Mouse (Mus musculus): ENCODE measurements around the gene Slc15a5.

The Slc15a5 gene

DNA sequence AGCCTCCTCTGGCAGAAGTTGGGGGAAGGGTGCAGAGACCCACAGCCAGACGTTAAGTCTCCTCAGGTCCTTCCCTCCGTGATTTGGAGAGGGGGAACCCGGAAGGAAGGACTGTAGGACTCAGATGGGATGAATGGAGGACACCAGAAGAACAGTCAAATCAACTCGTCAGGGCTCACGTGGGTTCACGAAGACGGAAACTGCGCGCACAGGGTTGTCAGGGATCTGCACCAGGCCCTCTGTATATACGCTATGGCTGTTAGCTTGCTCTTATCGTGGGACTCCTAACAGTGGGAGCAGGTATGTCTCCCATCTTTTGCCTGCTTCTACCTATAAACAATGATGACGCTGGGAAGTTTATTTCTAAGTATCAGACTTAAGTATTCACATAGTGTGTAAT, 24.8 kb downstream of the Slc15a5 start:
- DNase-seq: no peak

DNA sequence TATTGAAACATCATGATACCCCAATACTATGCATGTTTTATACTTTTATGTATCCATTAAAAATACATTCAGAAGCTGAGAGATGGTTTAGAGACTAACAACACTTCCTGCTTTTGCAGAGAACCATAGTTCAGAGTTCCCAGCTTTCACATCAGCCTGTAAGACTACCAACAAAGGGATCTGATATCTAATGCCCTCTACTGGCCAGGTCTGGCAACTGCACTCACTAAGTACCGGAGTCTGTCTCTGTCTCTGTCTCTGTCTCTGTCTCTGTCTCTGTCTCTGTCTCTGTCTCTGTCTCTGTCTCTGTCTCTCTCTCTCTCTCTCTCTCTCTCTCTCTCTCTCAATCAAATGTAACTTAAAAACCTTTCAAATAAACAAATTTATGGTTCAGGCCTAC, 25.6 kb downstream of the Slc15a5 start:
- peak; percentile 5 for DNase-seq

DNA sequence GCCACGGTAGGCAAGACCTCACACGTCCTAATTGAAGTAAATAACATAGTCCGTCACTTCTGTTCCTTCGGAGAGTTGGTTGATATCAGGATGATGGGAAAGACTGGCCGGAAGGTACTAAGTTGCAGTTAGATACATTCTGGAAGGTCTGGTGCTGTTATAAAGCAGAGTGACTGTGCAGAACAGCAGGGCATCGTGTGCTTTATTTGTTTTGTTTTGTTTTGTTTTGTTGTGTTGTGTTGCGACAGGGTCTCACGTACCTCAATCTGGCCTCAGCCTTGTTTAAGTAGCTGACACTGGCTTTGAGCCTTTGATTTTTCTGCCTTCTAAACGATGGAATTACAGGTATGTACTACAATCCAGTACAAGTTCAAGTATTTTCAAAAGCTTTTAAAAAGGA, 26.0 kb downstream of the Slc15a5 start:
- no peak for DNase-seq

DNA sequence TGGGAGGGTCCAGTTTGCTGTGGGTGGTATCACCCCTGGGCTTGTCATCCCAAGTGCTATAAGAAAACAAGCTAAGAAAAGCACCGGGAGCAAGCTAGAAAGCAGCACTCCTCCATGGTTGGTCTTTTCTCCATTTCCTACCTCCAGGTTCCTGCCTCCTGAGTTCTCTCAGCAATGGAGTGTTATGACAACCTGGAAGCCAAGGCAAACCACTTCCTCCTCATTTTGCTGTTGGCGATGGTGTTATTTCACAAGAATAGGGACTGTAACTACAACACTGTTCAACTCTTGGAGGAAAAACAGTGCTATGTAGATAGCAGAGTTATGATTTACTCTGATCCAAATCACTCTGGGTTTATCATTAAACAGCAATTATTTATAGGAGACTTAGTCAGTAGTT, 34.4 kb downstream of the Slc15a5 start:
- DNase-seq: no peak

DNA sequence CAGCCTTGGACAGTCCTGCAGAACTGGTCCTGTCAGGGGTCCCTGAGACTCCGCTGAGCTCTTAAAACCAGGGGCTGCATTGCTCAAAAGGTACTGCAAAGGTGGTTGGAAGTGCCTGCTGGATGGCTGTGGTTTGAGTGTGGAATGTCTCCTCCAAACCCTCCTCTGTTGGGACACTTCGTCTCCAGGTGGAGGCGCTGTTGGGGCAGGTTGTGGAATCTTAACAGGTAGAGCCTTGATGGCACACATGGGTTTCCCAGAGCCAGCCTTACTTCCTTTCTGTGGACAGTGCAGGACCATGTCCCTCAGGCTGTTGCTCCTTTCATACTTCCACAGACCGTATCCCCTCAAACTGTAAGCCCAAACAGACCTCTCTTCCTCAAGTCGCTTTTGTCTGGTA, 36.8 kb downstream of the Slc15a5 start:
- no peak for DNase-seq

DNA sequence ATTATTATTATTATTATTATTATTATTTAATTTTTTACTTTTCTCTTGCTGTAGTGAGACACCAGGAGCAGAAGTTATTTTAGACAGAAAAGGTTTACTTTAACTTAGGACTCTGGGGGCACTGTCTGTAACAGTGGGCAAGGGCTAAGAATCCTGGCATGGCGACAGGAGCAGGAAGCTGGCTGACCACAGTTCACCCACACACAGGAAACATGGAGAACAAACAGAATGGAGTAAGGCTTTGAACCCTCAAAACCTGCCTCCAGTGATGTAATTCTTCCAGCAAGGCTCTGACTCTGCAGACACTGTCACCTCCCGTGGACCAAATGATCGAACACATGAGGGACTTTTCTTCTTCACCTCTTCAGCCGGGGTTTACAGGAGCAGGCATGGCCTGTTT, 37.9 kb downstream of the Slc15a5 start:
- DNase-seq: no peak

DNA sequence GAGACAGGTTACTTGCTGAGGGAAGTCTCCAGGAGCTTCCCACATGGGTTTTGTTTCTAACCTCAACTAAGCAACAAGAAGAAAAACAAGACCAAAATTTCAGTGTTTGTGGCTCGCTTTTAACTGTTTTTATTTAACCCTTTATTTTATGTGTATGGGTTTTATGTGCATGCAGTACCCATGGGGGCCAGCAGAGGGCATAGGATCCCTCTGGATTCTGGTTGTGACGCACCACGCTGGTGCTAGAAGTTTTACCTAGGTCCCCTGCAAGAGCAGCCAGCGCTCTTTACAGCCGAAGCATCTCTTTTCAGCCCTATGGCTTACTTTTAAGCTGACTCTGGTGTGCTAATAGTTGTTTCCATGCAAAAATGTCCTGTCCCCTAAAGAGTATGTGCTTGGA, 42.1 kb downstream of the Slc15a5 start:
- no peak for DNase-seq

DNA sequence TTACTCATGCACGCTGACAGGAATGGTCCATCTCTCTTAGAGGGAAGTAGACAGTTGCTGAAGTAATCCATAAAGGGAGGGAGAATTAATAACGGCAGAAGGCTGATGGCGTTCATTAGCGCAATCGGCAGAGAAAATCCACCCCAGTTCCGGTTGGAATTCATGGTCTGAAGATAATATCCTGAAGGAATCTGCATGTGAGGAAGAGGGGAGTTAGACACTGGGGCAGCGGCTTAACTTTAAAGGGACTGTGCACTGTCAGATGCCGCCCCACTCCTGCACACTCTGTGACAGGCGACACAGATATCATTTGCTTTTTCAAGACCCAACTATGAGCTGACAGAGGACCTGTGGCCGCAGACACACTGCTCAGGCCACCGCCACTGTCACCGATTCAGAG, 42.8 kb downstream of the Slc15a5 start:
- no peak for DNase-seq

DNA sequence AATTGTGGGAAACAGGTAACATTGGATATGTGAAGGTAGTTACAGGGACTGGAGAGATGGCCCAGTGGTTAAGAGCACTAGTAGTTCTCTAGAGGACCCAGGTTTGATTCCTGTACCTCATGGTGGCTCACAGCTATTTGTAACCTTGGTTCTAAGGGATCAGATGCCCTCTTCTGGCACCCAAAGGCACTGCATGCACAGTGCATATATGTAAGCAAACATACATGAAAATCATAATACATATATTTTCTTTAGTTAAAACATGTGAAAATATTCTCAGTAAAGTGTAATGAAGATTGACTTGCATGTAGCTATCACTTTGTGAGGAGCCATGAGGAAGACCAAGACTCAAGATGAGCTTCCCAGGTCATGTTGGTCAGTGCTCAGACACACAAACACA, 62.8 kb downstream of the Slc15a5 start:
- DNase-seq: no peak

DNA sequence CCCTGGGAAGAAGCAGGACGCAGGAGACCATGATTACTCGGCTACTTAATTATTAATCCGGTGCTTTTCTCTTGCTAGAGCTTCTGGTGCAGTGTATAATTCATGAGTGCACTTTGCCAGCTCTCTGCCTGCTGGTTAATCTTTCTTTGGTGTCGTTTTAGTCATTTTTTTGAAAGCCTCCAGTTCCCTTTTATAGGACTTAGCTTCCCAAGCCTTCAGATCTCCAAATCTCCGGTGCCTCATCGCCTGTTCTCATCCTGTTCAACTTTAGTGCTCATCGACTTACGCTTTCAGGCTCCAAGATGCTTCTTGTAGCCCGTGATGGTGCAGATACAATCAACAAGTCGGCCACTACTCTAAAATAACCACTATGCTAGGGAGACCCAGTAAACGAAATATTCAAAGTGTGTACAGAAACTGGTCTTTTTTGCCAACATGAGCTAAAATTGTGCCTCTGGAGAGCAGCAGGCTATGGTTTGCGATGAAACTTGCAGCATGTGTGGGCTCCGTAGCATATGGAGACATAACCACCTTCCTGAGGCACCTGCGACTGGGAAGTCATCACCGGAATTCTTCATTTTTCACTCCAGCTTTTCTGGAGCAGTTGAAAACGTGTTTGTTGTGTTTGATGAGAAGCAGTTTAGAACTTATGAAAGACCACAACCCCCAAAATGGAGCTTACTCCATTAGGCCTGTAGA, 64.6 kb downstream of the Slc15a5 start:
- no peak for DNase-seq

DNA sequence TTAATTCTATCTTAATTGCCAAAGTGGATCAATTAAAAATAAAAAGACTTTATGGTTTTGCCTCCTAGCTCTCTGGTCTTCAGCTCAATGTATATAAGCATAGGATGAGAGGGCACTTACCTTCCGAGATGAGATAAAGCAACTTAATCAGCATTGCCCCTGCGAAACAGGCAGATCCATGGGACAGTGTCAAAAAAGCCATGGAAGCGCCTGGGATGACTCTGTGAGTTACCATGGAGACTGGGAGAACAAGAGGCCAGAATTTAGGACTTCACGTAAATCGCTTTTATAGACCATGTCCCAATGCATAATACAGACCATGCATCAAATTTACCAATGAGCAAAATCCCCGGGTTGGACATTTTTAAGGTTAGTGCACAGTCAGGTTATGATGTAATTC, 67.8 kb downstream of the Slc15a5 start:
- DNase-seq: no peak

DNA sequence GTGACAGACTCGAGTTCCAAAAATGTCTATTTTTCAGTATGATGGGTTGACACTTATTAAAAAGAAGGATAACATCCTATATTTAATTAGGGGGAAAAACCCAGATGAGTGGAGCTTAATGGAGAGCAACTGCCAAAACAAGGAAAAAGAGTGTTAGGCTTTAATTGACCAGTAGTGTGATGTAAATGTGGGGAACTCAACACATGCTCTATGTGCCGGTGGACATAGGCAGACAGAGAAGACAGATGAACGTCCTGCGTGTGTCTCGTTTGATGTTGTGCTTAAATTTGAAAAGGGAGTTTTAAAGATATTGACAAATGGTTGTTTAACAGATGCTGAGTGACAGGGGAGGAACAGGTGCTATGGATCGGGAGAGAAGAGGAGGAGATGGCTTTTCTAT, 72.0 kb downstream of the Slc15a5 start:
- DNase-seq: no peak

DNA sequence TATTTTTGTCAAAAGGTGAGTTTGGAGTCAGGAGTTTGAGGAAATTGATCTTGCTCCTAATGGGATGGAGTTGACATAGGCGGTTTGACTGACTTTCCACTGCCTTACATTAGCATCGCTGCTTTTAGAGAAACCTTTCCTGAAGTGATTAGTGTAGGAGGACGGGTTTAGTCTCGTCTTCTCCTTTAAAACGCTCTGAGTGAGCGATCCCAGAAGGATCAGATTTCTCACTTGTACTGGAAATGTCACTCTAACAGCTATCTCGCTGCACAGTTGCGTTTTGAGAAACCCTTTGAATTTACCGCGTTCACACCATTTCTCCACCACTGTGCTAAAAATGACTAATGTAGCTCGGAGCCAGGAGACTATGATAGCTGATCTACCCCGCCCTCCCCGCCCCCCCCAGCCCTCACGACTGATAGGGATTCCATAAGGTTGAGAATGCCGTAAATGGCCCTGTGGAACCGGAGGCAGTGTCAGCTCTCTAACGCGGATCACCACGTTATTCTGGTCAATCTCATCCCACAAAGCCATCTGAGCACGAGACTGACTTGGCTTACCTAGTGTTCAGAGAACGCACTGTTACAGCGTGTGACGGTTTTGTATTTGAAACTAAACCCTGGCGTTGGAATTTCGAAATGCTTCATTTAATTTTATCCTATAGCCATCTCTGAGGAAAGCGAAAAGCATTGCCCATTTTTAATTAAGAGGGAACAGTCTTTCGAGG, 73.0 kb downstream of the Slc15a5 start:
- no peak for DNase-seq

DNA sequence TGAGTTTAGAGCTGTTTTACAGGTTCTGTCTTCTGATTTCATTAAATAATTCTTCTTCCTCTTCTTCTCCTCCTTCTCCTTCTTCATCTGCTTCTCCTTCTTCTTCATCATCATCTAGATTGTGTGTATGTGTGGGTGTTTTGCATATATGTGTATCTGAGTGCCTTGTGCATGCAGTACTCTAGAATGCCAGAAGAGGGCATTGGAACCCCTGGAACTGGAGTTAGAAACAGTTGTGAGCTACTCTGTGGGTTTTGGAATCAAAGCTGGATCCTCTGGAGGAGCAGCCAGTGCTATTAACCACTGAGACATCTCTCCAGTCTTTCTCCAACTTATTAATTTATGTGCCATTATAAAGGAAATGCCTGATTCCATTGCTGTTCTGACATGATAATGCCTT, 89.9 kb downstream of the Slc15a5 start:
- DNase-seq: no peak

DNA sequence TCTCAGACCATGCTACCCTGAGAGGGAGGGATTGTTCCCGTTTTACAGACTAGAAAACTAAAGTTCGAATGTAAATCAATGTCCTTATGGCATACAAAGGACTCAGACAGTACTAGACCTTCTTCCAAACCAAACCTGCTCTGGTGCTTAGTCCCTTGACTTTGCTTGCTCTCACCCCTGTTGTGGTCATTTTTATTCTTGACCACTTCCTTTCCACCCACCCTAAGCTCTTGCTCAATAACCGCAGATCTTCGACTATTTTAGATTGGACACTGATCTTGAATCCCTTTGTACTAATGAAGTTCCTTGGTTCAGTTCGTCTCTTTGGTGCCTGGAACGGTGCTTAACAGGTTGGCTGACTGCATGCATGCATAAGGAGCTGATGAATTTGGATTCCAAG, 94.5 kb downstream of the Slc15a5 start:
- DNase-seq: no peak

DNA sequence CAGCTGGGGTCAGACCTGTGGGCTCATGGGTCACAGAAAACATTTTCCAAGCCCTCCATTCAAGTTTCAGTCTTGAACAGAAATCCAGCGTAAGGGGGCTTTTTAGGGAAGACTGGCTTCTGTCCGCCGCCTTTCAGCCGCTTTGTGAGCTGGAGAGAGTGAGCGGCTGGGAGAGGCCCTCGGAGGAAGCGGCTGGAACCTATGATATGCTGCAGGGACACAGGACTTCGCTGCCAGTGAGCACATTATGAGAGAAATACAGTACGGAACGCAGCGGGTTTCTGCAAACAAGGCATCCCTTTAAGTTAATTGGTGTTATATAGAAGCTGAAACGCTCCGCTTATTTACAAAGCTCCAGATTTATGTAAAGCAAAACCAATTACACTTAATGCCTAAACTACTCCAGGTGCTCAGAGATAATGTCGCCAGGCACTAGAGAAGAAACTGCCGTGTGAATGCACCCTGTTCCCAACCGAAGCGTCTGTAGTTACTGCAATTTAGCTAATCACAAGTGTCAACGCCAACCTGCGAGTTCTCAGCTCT, 97.5 kb downstream of the Slc15a5 start:
- no peak for DNase-seq

DNA sequence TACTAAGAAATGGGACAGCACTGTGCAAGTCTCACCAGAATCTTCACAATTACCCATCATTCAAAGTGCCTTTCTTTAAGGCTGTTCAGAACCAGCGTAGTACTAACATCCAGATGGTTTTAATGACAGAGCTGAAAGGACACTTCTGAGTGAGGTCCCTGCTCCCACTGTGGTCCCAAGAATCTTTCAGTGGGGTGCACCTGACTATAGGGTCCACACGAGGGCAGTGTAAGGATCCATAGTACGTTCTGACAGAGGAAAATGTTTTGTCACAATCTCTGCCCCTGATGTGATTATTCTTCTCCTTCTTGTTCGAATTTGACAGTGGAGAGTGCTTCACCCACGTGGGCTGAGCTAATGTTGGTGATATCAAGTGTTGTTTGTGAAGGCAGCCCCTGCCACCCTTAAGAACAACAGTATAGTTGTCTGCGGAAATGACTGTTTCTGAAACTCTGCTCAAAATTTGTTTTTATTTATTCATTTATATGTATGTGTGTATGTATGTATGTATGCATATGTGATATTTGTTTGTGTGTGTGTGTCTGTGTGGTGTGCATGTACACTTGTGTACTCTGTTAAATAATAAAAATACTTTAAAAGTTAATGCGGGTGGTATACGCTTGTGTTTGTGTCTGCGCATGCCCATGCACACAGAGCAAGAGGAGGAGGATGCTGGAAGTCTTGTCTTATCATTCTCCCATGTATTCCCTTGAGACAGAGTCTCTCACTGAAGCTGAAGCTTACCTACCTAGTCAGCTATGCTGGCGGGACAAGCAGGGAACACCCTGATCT, 98.6 kb downstream of the Slc15a5 start:
- DNase-seq: no peak

DNA sequence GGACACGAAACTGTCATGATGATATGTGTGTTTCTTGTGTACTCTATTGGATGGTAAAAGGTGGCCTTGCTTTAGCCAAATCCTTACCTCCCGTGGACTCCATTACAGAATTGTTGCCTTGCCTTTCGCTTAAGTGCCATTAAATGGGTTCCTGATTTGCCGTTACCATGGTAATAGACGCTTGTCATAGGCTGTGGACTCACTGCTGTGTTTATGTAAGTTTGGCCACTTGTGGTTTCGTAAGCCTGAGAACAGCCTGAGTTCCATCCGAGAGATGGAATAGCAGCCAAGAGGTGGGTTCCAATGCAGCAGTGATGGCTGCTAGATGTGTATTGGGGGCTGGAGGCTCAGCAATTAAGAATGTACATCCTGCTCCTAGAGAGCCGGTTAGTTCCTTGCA, 99.3 kb downstream of the Slc15a5 start:
- DNase-seq: no peak

DNA sequence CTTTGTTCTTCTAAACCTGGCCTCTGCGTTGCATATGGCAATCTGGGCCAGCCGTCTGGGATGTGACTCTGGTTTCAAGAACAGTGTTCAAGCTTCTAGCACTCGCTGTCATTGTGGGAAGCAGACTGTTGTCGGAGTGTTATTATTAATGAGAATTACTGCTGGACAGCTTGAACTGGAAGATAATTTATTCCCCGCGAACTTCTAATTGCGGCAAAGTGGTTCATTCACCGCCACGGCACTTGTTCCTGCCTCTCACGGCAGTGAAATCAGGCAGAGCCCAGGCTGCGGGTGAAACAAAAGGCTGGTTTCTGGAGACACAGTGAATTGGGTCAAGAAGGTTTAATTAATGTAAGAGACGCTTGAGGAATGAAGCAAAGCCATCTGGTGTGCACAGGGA, 99.9 kb downstream of the Slc15a5 start:
- no peak for DNase-seq

DNA sequence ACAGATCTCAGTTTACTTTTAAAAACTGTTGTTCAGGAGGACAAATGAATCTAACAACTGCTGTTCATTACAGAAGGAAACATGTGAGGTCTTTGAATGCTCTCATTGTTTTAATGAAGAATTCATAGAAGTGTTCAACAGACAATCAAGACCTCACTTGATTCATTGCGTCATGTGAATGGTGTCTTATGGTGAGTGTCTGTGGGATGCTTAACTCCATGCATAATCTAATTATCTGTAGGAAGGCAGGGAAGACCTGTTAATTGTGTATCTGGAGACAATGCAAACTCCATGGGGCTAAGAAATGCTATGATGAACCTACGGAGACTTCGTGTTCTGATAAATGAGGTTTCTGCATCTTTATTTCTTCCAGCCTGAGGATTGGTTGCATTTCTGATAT, 103.7 kb downstream of the Slc15a5 start:
- DNase-seq: no peak

DNA sequence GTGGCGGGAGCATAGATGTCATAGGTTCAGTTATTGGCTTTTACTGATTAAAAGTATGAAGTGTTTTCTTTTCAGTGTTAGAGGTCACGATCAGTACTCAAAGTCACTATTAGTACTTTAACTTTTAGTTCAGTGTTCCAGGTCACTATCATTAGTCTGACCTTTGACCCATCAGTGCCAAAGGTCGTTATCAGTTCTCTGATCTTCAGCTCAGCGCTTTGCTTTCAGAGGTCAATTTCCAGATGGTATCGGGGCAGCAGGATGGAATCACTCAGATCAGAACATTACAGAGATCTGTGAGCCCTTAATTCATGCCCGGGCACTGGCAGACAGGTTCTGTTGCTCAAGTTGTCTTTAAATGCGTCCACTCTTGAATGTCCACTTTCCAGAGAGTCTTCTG, 116.0 kb downstream of the Slc15a5 start:
- no peak for DNase-seq

DNA sequence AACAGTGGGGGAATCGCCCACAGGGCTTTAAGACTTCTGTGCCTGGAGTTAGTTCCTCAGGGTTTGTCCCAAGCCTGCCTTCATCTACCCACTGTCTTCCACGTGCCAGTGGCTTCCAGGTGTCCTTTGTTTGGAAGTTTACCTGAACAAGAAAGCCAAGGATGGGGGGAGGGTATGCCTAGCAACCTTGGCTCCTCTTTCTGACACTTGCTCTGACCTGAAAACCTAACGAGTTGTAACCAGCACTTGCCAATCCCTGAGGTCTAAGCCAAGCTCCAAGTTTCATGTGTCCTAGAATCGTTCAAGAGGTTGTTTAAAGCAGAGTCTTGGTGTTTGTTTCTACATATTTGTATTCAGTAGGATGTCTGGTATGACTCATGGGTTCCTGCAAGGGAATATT, 116.9 kb downstream of the Slc15a5 start:
- DNase-seq: no peak

DNA sequence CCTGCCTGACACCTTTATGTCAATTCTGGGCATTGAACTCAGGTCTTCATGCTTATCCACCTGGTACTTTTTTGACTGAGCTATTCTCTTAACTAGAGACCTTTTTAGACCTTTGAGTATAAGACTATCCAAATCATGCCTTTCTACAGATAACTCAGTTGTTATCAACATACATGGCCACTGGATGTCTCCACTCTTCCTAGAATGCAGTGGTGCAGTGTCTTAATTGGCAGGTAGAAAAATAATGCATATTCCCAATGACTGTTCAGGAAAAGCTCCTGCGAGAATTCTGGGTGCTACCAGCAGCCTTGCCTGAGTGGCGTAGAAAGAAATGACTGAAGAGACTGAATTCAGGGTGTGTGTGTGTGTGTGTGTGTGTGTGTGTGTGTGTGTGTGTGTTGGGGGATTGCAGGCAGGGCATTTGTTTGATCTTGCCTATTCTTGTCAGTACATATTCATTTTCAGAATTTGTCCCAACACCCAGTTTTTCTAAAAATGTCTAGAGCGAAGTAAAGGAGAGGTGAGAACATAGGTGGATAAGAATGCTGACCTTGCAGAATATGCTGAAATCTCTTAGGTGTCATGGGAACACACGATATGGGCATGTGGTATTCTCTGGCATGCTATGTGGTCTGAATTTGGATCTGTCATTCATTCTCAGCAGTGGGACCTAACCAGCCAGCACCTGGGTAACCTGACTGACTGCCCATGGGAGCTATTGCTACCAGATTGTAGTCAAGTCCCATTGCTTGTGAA, 119.5 kb downstream of the Slc15a5 start:
- DNase-seq: no peak
